Mouse (Mus musculus): ENCODE results near the gene Hlcs. TPM values are rescaled to one million over a fixed set of nuclear protein-coding genes. Genes with fewer than 3 reads are reported as not detected.

Gene Hlcs
- polyA plus RNA-seq (2012; rRNA removed) = 4.3 and 5.2 TPM in 2 replicates

GRCm38 (mm10) chr16:94313229-94314030 is at the start of gene Hlcs:
Gene Hlcs, minus strand, starts transcription at chr16:94313571.

DNA sequence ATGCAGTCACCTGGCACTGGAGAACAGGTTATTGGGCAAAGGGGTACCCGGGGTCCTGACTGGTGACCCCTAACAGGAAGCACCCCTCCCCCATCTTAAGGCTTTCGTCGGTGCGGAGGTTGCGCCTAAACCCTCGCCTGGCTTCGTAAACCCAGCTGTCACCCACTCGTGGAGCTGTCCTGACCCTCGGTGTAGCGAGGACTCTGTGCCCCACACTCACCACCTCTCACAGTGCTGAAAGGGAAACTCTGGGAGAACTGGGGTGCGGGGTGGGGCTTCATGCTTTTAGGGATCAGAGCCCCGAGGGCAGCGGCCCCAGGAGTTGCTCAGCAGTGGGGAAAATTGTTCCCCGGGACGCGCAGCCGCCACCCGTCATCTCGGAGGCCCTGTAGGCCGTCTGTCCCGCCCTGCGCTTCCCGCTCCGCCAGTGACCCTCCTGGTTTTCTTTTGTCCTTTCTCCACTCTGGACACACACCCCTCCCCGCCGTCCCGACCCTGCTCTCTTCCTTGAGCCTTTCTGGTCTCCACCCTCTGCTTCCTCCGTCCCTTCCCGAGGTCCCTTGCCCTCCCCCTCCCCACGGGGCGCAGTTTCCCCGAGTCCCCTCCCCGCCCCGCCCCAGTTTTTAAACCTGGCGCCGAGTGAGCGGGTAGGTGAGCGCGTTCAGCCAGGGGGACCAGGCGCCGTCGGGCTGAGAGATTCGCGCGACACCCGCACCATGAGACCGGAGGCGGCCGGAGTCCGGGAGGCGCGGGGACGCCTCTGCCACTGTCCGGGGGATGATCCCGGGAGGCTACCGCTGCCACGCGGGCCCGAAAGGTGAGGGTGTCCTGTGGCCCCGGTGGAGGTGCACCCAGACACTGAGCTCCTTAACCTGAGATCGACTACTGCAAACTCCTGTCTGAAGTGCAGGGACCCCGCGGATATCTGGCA is 14.7 kb upstream of the Hlcs start, which contains the start of gene Ripply3:
Ripply3 (plus strand) TSS at position 640 of the 931 bp plus-strand sequence.

GRCm38 (mm10) chr16:94084711-94085602 is 228.4 kb downstream of the Hlcs start, which contains the start of gene Sim2:
Gene Sim2, plus strand, starts transcription at chr16:94084931.

Other genes with a start within 250 kb of the Hlcs start
- gene Sim2, start 228.6 kb downstream of the Hlcs start, polyA plus RNA-seq (2012; rRNA removed) = 2.4 and 2.7 TPM in 2 replicates
- 2.6 and 7.1 TPM in 2 replicates for gene Ripply3, start 14.8 kb upstream of the Hlcs start, polyA plus RNA-seq (2012; rRNA removed)
- gene Ttc3, start 57.0 kb upstream of the Hlcs start, polyA plus RNA-seq (2012; rRNA removed) = 4.8 and 8.7 TPM in 2 replicates
- 6.4 and 17.1 TPM in 2 replicates for gene Pigp, start 58.3 kb upstream of the Hlcs start, polyA plus RNA-seq (2012; rRNA removed)
- gene Vps26c, start 213.3 kb upstream of the Hlcs start, polyA plus RNA-seq (2012; rRNA removed) = 10.6 and 10.9 TPM in 2 replicates

Data from stomach, adult 2 months (tissue).